Mouse (Mus musculus): ENCODE data around the gene Nbl1.

Gene Nbl1

GRCm38 (mm10) chr4:139096201-139096600 is 3.4 kb upstream of the Nbl1 start:
- peak in 1 of 2 experiments; percentile 36 for DNase-seq

GRCm38 (mm10) chr4:139095406-139095805 is 2.6 kb upstream of the Nbl1 start:
- peak; percentile 72 to 89 for DNase-seq

GRCm38 (mm10) chr4:139093196-139093530 is 370 bp upstream of the Nbl1 start:
- no peak for DNase-seq

- DNase-seq, result peak in 1 of 2 experiments; percentile 32
Observed at GRCm38 (mm10) chr4:139091478-139092355, 1.1 kb downstream of the Nbl1 start.

- no peak for DNase-seq
Observed at GRCm38 (mm10) chr4:139091066-139091465, 1.7 kb downstream of the Nbl1 start.

GRCm38 (mm10) chr4:139090303-139090940 is 2.4 kb downstream of the Nbl1 start:
- DNase-seq, result no peak

GRCm38 (mm10) chr4:139088982-139089671 is 3.7 kb downstream of the Nbl1 start:
- peak; percentile 52 to 60 for DNase-seq

GRCm38 (mm10) chr4:139086984-139087383 is 5.8 kb downstream of the Nbl1 start:
- no peak for DNase-seq

GRCm38 (mm10) chr4:139086037-139086436 is 6.8 kb downstream of the Nbl1 start:
- peak; percentile 81 to 91 for DNase-seq

- DNase-seq, result no peak
Observed at GRCm38 (mm10) chr4:139085337-139085736, 7.5 kb downstream of the Nbl1 start.

GRCm38 (mm10) chr4:139082790-139083564 is 9.8 kb downstream of the Nbl1 start:
- no peak for DNase-seq

GRCm38 (mm10) chr4:139081270-139081931 is 11.4 kb downstream of the Nbl1 start:
- DNase-seq, result no peak

- no peak for DNase-seq
Observed at GRCm38 (mm10) chr4:139080259-139080658, 12.5 kb downstream of the Nbl1 start.

GRCm38 (mm10) chr4:139079439-139079838 is 13.4 kb downstream of the Nbl1 start:
- DNase-seq, result no peak

- DNase-seq, result peak in 1 of 2 experiments; percentile 63
Observed at GRCm38 (mm10) chr4:139078726-139079125, 14.1 kb downstream of the Nbl1 start.

- DNase-seq, result peak; percentile 59 to 62
Observed at GRCm38 (mm10) chr4:139078313-139078712, 14.5 kb downstream of the Nbl1 start.

GRCm38 (mm10) chr4:139075915-139076314 is 16.9 kb downstream of the Nbl1 start:
- peak; percentile 31 to 63 for DNase-seq

GRCm38 (mm10) chr4:139075041-139075711 is 17.6 kb downstream of the Nbl1 start, which contains the start of gene Htr6:
Htr6 (minus strand) TSS chr4:139075570.
- DNase-seq, result peak in 1 of 2 experiments; percentile 33

GRCm38 (mm10) chr4:139074060-139074459 is 18.7 kb downstream of the Nbl1 start:
- DNase-seq, result no peak

- DNase-seq, result no peak
Observed at GRCm38 (mm10) chr4:139068287-139068686, 24.5 kb downstream of the Nbl1 start.

GRCm38 (mm10) chr4:139064831-139065230 is 28.0 kb downstream of the Nbl1 start:
- no peak for DNase-seq
